10 mouse cellular contexts compared by ENCODE assay signal in genomic region chr6:103512911-103513321, GRCm38 (mm10). TPM values are rescaled to one million over a fixed set of nuclear protein-coding genes. Genes with fewer than 3 reads are reported as not detected.
DNase-seq lines count a peak whose midpoint lies in the region; ATAC-seq lines count a peak whose summit lies in the region.
"Had no signal": no experiment of that assay in that cellular context is flagged by ENCODE, and none has a peak within 500 bp of the region (broad histone marks: within the 10 kb centered on the region; RNA-seq: fewer than 3 reads in every experiment).

No protein-coding gene starts in this region.

- H3K4me1 ChIP-seq in hindbrain, embryonic 10.5 days (replicated peaks): peaks cover 21% of the 10 kb centered on the region
- peaks cover 65% of the 10 kb centered on the region for H3K4me1 ChIP-seq in neural tube, embryonic 13.5 days (replicated peaks)

- intact Hi-C loops in left cerebral cortex, postnatal 36 days (cut with DNase I): loop anchor here (5.0 kb wide), 2 partner anchors 169 to 206 kb away; no protein-coding TSS in a partner anchor
- intact Hi-C loops in heart, postnatal 14 days (cut with DNase I): no loop called here

- peak; percentile 26 to 29 for DNase-seq in left cerebral cortex, postnatal 36 days (ENCODE audit: low spot score in 2 of 2)
- DNase-seq in left cerebral cortex, adult 9 months (ENCODE audit: low spot score in 2 of 2): no peak
- peak; percentile 58 for DNase-seq in cerebellum, adult 8-10 months
- no peak for DNase-seq in hindbrain, embryonic 10.5 days (ENCODE audit: low spot score)
- no peak for DNase-seq in heart, postnatal 14 days

- H3K9ac ChIP-seq in neural tube, embryonic 13.5 days: peak overlapping the region; percentile 89
- H3K9ac ChIP-seq: liver, embryonic 14.5 days had no signal

- 47% methylated on average over 6 of the region's 6 CpGs for WGBS in hindbrain, embryonic 10.5 days
- 38% methylated on average over 6 of the region's 6 CpGs for WGBS in neural tube, embryonic 13.5 days

- H3K36me3 ChIP-seq in hindbrain, embryonic 10.5 days: no peaks in the 10 kb centered on the region
- H3K36me3 ChIP-seq in neural tube, embryonic 13.5 days: no peaks in the 10 kb centered on the region
- H3K36me3 ChIP-seq: heart, embryonic 10.5 days had no signal

- H3K4me2 ChIP-seq in neural tube, embryonic 13.5 days: peak overlapping the region; percentile 64

- H3K27me3 ChIP-seq in hindbrain, embryonic 10.5 days (ENCODE audit: insufficient read depth, poor library complexity, severe bottlenecking): peaks cover 54% of the 10 kb centered on the region
- H3K27me3 ChIP-seq in neural tube, embryonic 13.5 days: peaks cover 5% of the 10 kb centered on the region

- no peak for ATAC-seq in neural tube, embryonic 13.5 days (ENCODE audit: low read depth)
- ATAC-seq in megakaryocyte progenitor cell, adult 5-6 weeks (replicated peaks; ENCODE audit: poor library complexity): no peak

- H3K9me3 ChIP-seq in hindbrain, embryonic 10.5 days: no peaks in the 10 kb centered on the region
- H3K9me3 ChIP-seq in neural tube, embryonic 13.5 days: no peaks in the 10 kb centered on the region
- H3K9me3 ChIP-seq: heart, embryonic 10.5 days had no signal

- H3K4me3 ChIP-seq in hindbrain, embryonic 10.5 days: peak overlapping the region; percentile 62; the same call in 1 of the 2 replicates
- peak overlapping the region; percentile 56 for H3K4me3 ChIP-seq in neural tube, embryonic 13.5 days

- no peak overlapping the region for H3K27ac ChIP-seq in hindbrain, embryonic 10.5 days
- peak overlapping the region; percentile 95 for H3K27ac ChIP-seq in neural tube, embryonic 13.5 days (replicated peaks)
- H3K27ac ChIP-seq: heart, embryonic 10.5 days; liver, embryonic 14.5 days had no signal

RNA-seq across cellular contexts. Expression of gene Chl1, which starts 2.5 kb away (rescaled TPM):
- 100 to 1,000 TPM; 114 to 125 TPM for total RNA-seq in left cerebral cortex, postnatal 36 days (2021)
- 2.3 and 10.8 TPM in 2 replicates for polyA plus RNA-seq in hindbrain, embryonic 10.5 days (2016; fragmentation: Nextera tagmentation; extraction: Ambion mirVana)
- 52.5 and 56.0 TPM in 2 replicates for polyA plus RNA-seq in neural tube, embryonic 13.5 days (2015; fragmentation: Nextera tagmentation; extraction: Ambion mirVana)
- 0.17 TPM in 1 of 2 replicates, not detected in the other for total RNA-seq in megakaryocyte progenitor cell, adult 5-6 weeks (2015)
- total RNA-seq in megakaryocyte progenitor cell, adult 5-6 weeks (2017): not detected in 2 replicates
- total RNA-seq in heart, postnatal 14 days (2021): 1 to 10 TPM in 1 of 2 experiments, under 1 TPM in 1; 0.54 to 1.2 TPM
- total RNA-seq: megakaryocyte-erythroid progenitor cell, adult 5-6 weeks had no signal

Comparison
In these comparisons a context has a peak if more than half of its experiments do, and no peak if none do; other contexts are left out.
1. DNase-seq: peak in left cerebral cortex, postnatal 36 days (2 of 2) and cerebellum, adult 8-10 months (single experiment); none in left cerebral cortex, adult 9 months (0 of 2), hindbrain, embryonic 10.5 days (single experiment) and heart, postnatal 14 days (0 of 2).
2. RNA of gene Chl1, which starts 2.5 kb away (total RNA-seq): 114 to 125 TPM in left cerebral cortex, postnatal 36 days; 0.54 to 1.2 TPM in heart, postnatal 14 days and 0.17 TPM in megakaryocyte progenitor cell, adult 5-6 weeks; every median in the first group is over 10 times any median in the second.